Mouse (Mus musculus) heart, embryonic 16.5 days (tissue): ENCODE data around the gene Dhx15. TPM values are rescaled to one million over a fixed set of nuclear protein-coding genes. Genes with fewer than 3 reads are reported as not detected.

Experiments used
- ATAC-seq: fragments of 200-750 bp; cut with Nextera tagmentation; replicated peaks from 2 replicates; pipeline ENCODE4 v1.8.0; 2017; ENCODE audit warnings: moderate number of reproducible peaks; ENCODE audit not compliant: insufficient read depth, low FRiP score; ENCODE audit errors: extremely low read depth
- H3K27ac ChIP-seq: fragments of 300-500 bp; sonication (generic); 2 replicates; pipeline ENCODE4 v1.5.1; 2014; ENCODE audit warnings: mild to moderate bottlenecking, low read length, control low read depth, moderate library complexity
- H3K27me3 ChIP-seq: fragments of 300-500 bp; sonication (generic); 2 replicates; pipeline ENCODE4 v1.6.1; 2014; ENCODE audit warnings: low read length, mixed read lengths; ENCODE audit not compliant: control insufficient read depth, insufficient read depth
- H3K36me3 ChIP-seq: fragments of 300-500 bp; sonication (generic); 2 replicates; pipeline ENCODE4 v1.6.1; 2014; ENCODE audit not compliant: control insufficient read depth, insufficient read depth
- H3K4me1 ChIP-seq: fragments of 300-500 bp; sonication (generic); 2 replicates; pipeline ENCODE4 v1.6.1; 2014; ENCODE audit warnings: low read length, mixed read lengths; ENCODE audit not compliant: control insufficient read depth, insufficient read depth
- H3K4me2 ChIP-seq: fragments of 300-500 bp; sonication (generic); 2 replicates; pipeline ENCODE4 v1.6.1; 2014; ENCODE audit warnings: low read depth, mild to moderate bottlenecking, control low read depth, low read length
- H3K4me3 ChIP-seq: fragments of 300-500 bp; sonication (generic); 2 replicates; pipeline ENCODE4 v1.5.1; 2014; ENCODE audit warnings: mild to moderate bottlenecking, control low read depth, low read length
- H3K9ac ChIP-seq: fragments of 300-500 bp; sonication (generic); 2 replicates; pipeline ENCODE4 v1.6.1; 2014; ENCODE audit warnings: low read length, control low read depth
- H3K9me3 ChIP-seq: fragments of 300-500 bp; sonication (generic); replicated peaks from 2 replicates; pipeline ENCODE4 v1.6.1; 2016; ENCODE audit warnings: low read length; ENCODE audit not compliant: control insufficient read depth
- WGBS: fragments of 180-500 bp; shearing (Covaris S2); extraction: QIAGEN DNeasy Blood & Tissue Kit; methylation state at CpG from one replicate; pipeline ENCODE4 v1.1.7; 2014; 5-methylcytosine and 5-hydroxymethylcytosine counted together
- polyA plus RNA-seq: library from polyadenylated mRNA; unstranded; fragments of >200 nt; fragmentation: Nextera tagmentation; extraction: Ambion mirVana; gene quantifications from 2 replicates; pipeline ENCODE4 v1.2.1, GENCODE M21; 2015

The Dhx15 gene
- polyA plus RNA-seq, 1 experiment from 2014 or later, result 96.7 TPM

- Histone ChIP-seq H3K27ac (no peak overlapping the region), H3K27me3 (no peaks in the 10 kb centered on the region), H3K4me2 (no peak overlapping the region), H3K4me3 (no peak overlapping the region), H3K9me3 (no peaks in the 10 kb centered on the region), H3K4me1 (0 out of 2 replicates have a peak, but pooled peaks cover 3% of the 10 kb centered on the region), H3K36me3 (no peaks in the 10 kb centered on the region), H3K9ac (no peak overlapping the region)
- WGBS, result 85% methylated on average over 7 of the region's 7 CpGs
- no peak for ATAC-seq
Observed at GRCm38 (mm10) chr5:52132840-52133239, 57.5 kb downstream of the Dhx15 start.

GRCm38 (mm10) chr5:52132092-52132491, 58.2 kb downstream of the Dhx15 start:
- Histone ChIP-seq H3K27ac (no peak overlapping the region), H3K9me3 (no peaks in the 10 kb centered on the region), H3K4me2 (no peak overlapping the region), H3K4me3 (no peak overlapping the region), H3K9ac (no peak overlapping the region), H3K27me3 (no peaks in the 10 kb centered on the region), H3K36me3 (no peaks in the 10 kb centered on the region), H3K4me1 (0 out of 2 replicates have a peak, but pooled peaks cover 3% of the 10 kb centered on the region)
- ATAC-seq, result no peak
- WGBS, result 22% methylated on average over 9 of the region's 9 CpGs

GRCm38 (mm10) chr5:52131389-52131788, 58.9 kb downstream of the Dhx15 start:
- no peak for ATAC-seq
- H3K4me2 ChIP-seq, result no peak overlapping the region
- no peaks in the 10 kb centered on the region for H3K9me3 ChIP-seq
- H3K4me3 ChIP-seq, result no peak overlapping the region
- no peaks in the 10 kb centered on the region for H3K36me3 ChIP-seq
- H3K27me3 ChIP-seq, result no peaks in the 10 kb centered on the region
- H3K27ac ChIP-seq, result no peak overlapping the region
- 85% methylated on average over 13 of the region's 13 CpGs for WGBS
- H3K4me1 ChIP-seq, result 0 out of 2 replicates have a peak, but pooled peaks cover 3% of the 10 kb centered on the region
- no peak overlapping the region for H3K9ac ChIP-seq

- Histone ChIP-seq H3K27ac (no peak overlapping the region), H3K27me3 (no peaks in the 10 kb centered on the region), H3K9me3 (no peaks in the 10 kb centered on the region), H3K4me2 (no peak overlapping the region), H3K9ac (no peak overlapping the region), H3K36me3 (no peaks in the 10 kb centered on the region), H3K4me1 (0 out of 2 replicates have a peak, but pooled peaks cover 2% of the 10 kb centered on the region), H3K4me3 (no peak overlapping the region)
- ATAC-seq, result no peak
- 57% methylated on average over 1 of the region's 1 CpGs for WGBS
Observed at GRCm38 (mm10) chr5:52130496-52130895, 59.8 kb downstream of the Dhx15 start.

GRCm38 (mm10) chr5:52126263-52126662, 64.1 kb downstream of the Dhx15 start:
- WGBS, result 59% methylated on average over 7 of the region's 7 CpGs
- Histone ChIP-seq H3K9ac (no peak overlapping the region), H3K4me3 (no peak overlapping the region), H3K27ac (no peak overlapping the region), H3K9me3 (no peaks in the 10 kb centered on the region), H3K4me2 (no peak overlapping the region), H3K27me3 (no peaks in the 10 kb centered on the region), H3K4me1 (no peaks in the 10 kb centered on the region), H3K36me3 (no peaks in the 10 kb centered on the region)
- no peak for ATAC-seq

- no peak overlapping the region for H3K4me3 ChIP-seq
- no peak overlapping the region for H3K27ac ChIP-seq
- no peaks in the 10 kb centered on the region for H3K27me3 ChIP-seq
- H3K4me1 ChIP-seq, result no peaks in the 10 kb centered on the region
- ATAC-seq, result no peak
- no peaks in the 10 kb centered on the region for H3K36me3 ChIP-seq
- H3K9ac ChIP-seq, result no peak overlapping the region
- no peaks in the 10 kb centered on the region for H3K9me3 ChIP-seq
- WGBS, result 72% methylated on average over 8 of the region's 8 CpGs
- no peak overlapping the region for H3K4me2 ChIP-seq
Observed at GRCm38 (mm10) chr5:52125854-52126253, 64.5 kb downstream of the Dhx15 start.

GRCm38 (mm10) chr5:52122146-52122545, 68.2 kb downstream of the Dhx15 start:
- WGBS, result 80% methylated on average over 6 of the region's 6 CpGs
- no peak overlapping the region for H3K27ac ChIP-seq
- H3K4me1 ChIP-seq, result no peaks in the 10 kb centered on the region
- H3K4me2 ChIP-seq, result no peak overlapping the region
- no peaks in the 10 kb centered on the region for H3K36me3 ChIP-seq
- H3K9ac ChIP-seq, result no peak overlapping the region
- H3K9me3 ChIP-seq, result no peaks in the 10 kb centered on the region
- no peaks in the 10 kb centered on the region; the same call in 1 of the 2 replicates for H3K27me3 ChIP-seq
- H3K4me3 ChIP-seq, result no peak overlapping the region
- ATAC-seq, result no peak

GRCm38 (mm10) chr5:52119822-52120221, 70.5 kb downstream of the Dhx15 start:
- 72% methylated on average over 2 of the region's 2 CpGs for WGBS
- peaks cover 4% of the 10 kb centered on the region for H3K27me3 ChIP-seq
- ATAC-seq, result no peak
- no peak overlapping the region for H3K9ac ChIP-seq
- no peaks in the 10 kb centered on the region for H3K9me3 ChIP-seq
- H3K4me3 ChIP-seq, result no peak overlapping the region
- no peak overlapping the region for H3K4me2 ChIP-seq
- no peak overlapping the region for H3K27ac ChIP-seq
- H3K36me3 ChIP-seq, result no peaks in the 10 kb centered on the region
- H3K4me1 ChIP-seq, result peaks cover 5% of the 10 kb centered on the region; the same call in 1 of the 2 replicates

GRCm38 (mm10) chr5:52119192-52119591, 71.1 kb downstream of the Dhx15 start:
- Histone ChIP-seq H3K9ac (no peak overlapping the region), H3K36me3 (no peaks in the 10 kb centered on the region), H3K4me3 (no peak overlapping the region), H3K27ac (no peak overlapping the region), H3K9me3 (no peaks in the 10 kb centered on the region), H3K4me2 (no peak overlapping the region), H3K27me3 (peaks cover 7% of the 10 kb centered on the region), H3K4me1 (peaks cover 8% of the 10 kb centered on the region; the same call in 1 of the 2 replicates)
- no peak for ATAC-seq
- WGBS, result 74% methylated on average over 2 of the region's 2 CpGs
